Mouse (Mus musculus) colon, adult 2 months (tissue): Measurements from ENCODE around the gene Mipol1. TPM values are rescaled to one million over a fixed set of nuclear protein-coding genes. Genes with fewer than 3 reads are reported as not detected.

ENCODE experiments used
- polyA plus RNA-seq: library from polyadenylated mRNA; depleted of rRNA; stranded (reverse); fragments of >200 nt; gene quantifications from 2 replicates; pipeline ENCODE4 v1.2.3, GENCODE M21; 2012; rRNA removed

Gene Mipol1
- polyA plus RNA-seq = 0.69 and 1.7 TPM in 2 replicates

GRCm38 (mm10) chr12:57230192-57230706 is at the start of gene Mipol1, which contains the start of gene Prps1l3:
TSS of gene Mipol1 (plus strand) at chr12:57230427.
TSS of gene Prps1l3 (plus strand) at chr12:57230412.

GRCm38 (mm10) chr12:57197363-57198026 is 32.7 kb upstream of the Mipol1 start, which contains the start of gene Slc25a21:
TSS of gene Slc25a21 (minus strand) at chr12:57197472.

Other genes starting within 250 kb of the Mipol1 start
- 0.05 TPM in 1 of 2 replicates, not detected in the other for gene Slc25a21, start 33.0 kb upstream of the Mipol1 start, polyA plus RNA-seq
- 8.3 and 9.8 TPM in 2 replicates for gene Prps1l3, start within 50 bp of the Mipol1 start, polyA plus RNA-seq